Mouse (Mus musculus): ENCODE measurements around the gene Mybpc3.
"Not testable (repeated sequence)": the region's sequence is repeated elsewhere in the genome, so short reads cannot be mapped to it uniquely, and the experiment has no call there.

The Mybpc3 gene

GRCm38 (mm10) chr2:91087453-91087852, 30.5 kb upstream of the Mybpc3 start:
- DNase-seq (ENCODE audit: low spot score) = no peak

- DNase-seq (ENCODE audit: low spot score) = no peak
Measured at GRCm38 (mm10) chr2:91088987-91089386, 29.0 kb upstream of the Mybpc3 start.

- no peak for DNase-seq (ENCODE audit: low spot score)
Measured at GRCm38 (mm10) chr2:91090208-91090607, 27.7 kb upstream of the Mybpc3 start.

GRCm38 (mm10) chr2:91090827-91091226, 27.1 kb upstream of the Mybpc3 start:
- DNase-seq (ENCODE audit: low spot score) = no peak

GRCm38 (mm10) chr2:91096524-91096923, 21.4 kb upstream of the Mybpc3 start:
- DNase-seq (ENCODE audit: low spot score) = peak; percentile 62

- DNase-seq (ENCODE audit: low spot score) = no peak
Measured at GRCm38 (mm10) chr2:91097015-91097414, 20.9 kb upstream of the Mybpc3 start.

GRCm38 (mm10) chr2:91098156-91098555, 19.8 kb upstream of the Mybpc3 start:
- no peak for DNase-seq (ENCODE audit: low spot score)

GRCm38 (mm10) chr2:91101124-91101740, 16.7 kb upstream of the Mybpc3 start:
- DNase-seq (ENCODE audit: low spot score) = peak; percentile 92

- DNase-seq (ENCODE audit: low spot score) = no peak
Measured at GRCm38 (mm10) chr2:91108156-91108555, 9.8 kb upstream of the Mybpc3 start.

- no peak for DNase-seq (ENCODE audit: low spot score)
Measured at GRCm38 (mm10) chr2:91109241-91109640, 8.7 kb upstream of the Mybpc3 start.

- no peak for DNase-seq (ENCODE audit: low spot score)
Measured at GRCm38 (mm10) chr2:91109807-91110385, 8.0 kb upstream of the Mybpc3 start.

- DNase-seq (ENCODE audit: low spot score) = no peak
Measured at GRCm38 (mm10) chr2:91110429-91110828, 7.5 kb upstream of the Mybpc3 start.

- DNase-seq (ENCODE audit: low spot score) = not testable (repeated sequence)
Measured at GRCm38 (mm10) chr2:91111832-91112231, 6.1 kb upstream of the Mybpc3 start.

GRCm38 (mm10) chr2:91112491-91112890, 5.5 kb upstream of the Mybpc3 start:
- no peak for DNase-seq (ENCODE audit: low spot score)

- DNase-seq (ENCODE audit: low spot score) = no peak
Measured at GRCm38 (mm10) chr2:91113334-91113733, 4.6 kb upstream of the Mybpc3 start.

- no peak for DNase-seq (ENCODE audit: low spot score)
Measured at GRCm38 (mm10) chr2:91113852-91114251, 4.1 kb upstream of the Mybpc3 start.

- peak; percentile 94 for DNase-seq (ENCODE audit: low spot score)
Measured at GRCm38 (mm10) chr2:91114781-91115577, 3.0 kb upstream of the Mybpc3 start.

GRCm38 (mm10) chr2:91115578-91115970, 2.4 kb upstream of the Mybpc3 start:
- DNase-seq (ENCODE audit: low spot score) = no peak

GRCm38 (mm10) chr2:91116842-91117241, 1.1 kb upstream of the Mybpc3 start:
- no peak for DNase-seq (ENCODE audit: low spot score)

GRCm38 (mm10) chr2:91118647-91119046, 703 bp downstream of the Mybpc3 start:
- DNase-seq (ENCODE audit: low spot score) = no peak

- DNase-seq (ENCODE audit: low spot score) = no peak
Measured at GRCm38 (mm10) chr2:91119061-91119460, 1.1 kb downstream of the Mybpc3 start.

GRCm38 (mm10) chr2:91119551-91119950, 1.6 kb downstream of the Mybpc3 start:
- DNase-seq (ENCODE audit: low spot score) = no peak

- DNase-seq (ENCODE audit: low spot score) = no peak
Measured at GRCm38 (mm10) chr2:91120261-91120671, 2.3 kb downstream of the Mybpc3 start.
